Mouse (Mus musculus) heart, postnatal 10 days (tissue): ENCODE measurements around the gene Gprc5c. TPM values are rescaled to one million over a fixed set of nuclear protein-coding genes. Genes with fewer than 3 reads are reported as not detected.

Source experiments
- DNase-seq, 2 experiments: peaks; one replicate each; pipeline ENCODE4 v3.0.0; 2021
- intact Hi-C: fragments of 180-260 bp; cut with DNase I; formaldehyde crosslinking; loops from one replicate; pipeline ENCODE4 v1.15.1; 2025
- total RNA-seq, 2 experiments: library from RNA; stranded (reverse); gene quantifications; 2 replicates each; pipeline ENCODE4 v1.2.3; 2021

The Gprc5c gene
- total RNA-seq, 2 experiments from 2014 or later: 12.9 to 18.1 TPM

DNA sequence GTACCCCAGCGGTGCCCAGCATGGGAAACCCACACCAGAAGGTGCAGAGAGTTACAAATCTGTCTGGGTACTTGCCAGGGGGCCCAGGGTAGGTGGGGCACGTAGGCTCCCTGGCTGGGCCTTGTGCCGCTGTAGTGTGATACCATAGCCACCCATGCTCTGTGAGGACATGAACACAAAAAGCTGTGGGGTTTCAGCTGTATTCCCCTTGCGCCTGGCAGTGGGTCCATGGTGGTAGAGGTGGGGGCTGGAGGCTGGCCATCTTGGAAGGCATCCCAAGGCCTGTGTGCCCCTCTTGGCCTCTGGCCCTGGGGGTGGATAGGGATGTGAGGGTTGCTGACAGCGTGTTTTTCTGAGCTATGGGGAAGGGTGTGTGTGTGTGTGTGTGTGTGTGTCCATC lies 15.0 kb downstream of the Gprc5c start:
- DNase-seq: no peak
- intact Hi-C loops: no loop called here

DNA sequence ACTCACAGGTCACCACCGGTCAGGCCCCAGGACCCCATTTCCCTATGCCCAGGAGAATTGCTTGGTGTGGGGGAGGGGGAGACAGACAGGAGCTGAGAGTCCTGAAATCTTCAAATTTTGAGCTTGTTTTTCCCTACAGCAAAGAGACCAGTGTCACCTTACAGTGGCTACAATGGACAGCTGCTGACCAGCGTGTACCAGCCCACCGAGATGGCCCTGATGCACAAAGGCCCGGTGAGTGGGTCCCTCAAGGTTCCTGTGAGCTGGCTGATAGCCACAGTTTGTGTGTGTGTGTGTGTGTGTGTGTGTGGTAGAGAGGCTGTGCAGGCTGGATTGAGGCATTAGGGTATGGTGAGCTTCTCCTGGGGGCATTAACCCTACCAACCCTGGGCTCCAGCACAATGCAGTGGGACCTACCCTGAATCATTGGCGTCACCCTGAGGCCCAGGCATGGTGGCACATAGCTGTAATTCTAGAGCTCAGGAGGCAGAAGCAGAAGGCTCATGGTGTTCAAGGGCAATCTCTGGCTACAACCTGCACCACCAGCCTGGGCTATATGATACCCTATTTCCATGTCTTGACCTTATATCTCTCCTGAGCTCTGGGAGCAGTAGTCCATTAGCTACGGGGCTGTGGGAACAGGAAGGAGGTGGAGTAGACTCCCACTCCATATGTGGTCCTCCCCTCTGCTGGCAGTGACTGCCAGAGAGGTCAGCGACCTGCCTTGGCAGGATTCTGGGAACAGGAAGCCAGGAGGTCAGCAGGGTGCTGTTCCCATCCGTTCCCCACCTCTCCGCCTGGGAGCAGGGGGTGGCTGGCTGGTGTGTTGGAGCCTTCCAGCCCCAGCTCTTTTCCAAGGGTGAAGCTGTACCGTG lies 15.8 kb downstream of the Gprc5c start:
- DNase-seq: peak; percentile 64 to 74
- intact Hi-C loops: no loop called here

DNA sequence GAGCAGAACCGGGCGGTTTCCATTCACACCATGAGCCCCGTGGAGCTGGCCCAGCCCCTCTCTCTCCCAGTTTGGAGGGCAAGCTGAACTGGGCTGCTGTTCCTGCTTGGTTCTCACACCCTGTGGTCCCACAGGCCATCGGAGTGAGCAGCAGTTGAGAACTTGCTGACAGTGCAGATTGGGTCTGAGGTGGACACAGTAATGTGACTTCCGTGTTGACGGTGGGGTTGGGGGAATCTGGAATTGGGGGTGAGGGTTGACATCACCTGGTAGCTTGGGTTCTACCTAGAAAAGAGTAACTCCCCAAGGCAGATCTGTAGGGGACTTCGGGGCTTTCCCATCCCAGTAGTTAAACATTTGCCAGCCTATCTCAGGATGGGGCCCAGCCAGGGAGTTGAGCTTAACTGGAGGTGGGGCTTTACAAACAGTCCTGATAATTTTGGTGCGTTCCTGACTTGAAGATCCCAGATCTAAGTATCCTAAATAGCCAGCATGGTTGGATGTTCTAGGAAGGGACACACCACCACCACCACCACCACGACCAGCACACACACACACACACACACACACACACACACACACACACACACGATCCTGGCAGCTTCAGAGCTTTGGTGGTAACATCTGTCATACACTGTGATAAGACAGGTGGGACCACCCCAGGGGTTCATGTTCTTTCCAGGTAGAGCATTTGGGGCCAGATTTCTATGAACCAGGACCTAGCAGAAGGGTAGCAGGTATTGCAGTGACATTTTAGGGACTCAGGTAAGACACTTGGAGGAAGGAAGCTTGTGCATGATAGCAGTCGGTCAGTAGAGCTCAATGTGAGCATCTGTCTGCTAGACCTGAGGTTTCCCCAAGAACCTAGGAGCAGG lies 16.6 kb downstream of the Gprc5c start:
- intact Hi-C loops: no loop called here
- DNase-seq: no peak

DNA sequence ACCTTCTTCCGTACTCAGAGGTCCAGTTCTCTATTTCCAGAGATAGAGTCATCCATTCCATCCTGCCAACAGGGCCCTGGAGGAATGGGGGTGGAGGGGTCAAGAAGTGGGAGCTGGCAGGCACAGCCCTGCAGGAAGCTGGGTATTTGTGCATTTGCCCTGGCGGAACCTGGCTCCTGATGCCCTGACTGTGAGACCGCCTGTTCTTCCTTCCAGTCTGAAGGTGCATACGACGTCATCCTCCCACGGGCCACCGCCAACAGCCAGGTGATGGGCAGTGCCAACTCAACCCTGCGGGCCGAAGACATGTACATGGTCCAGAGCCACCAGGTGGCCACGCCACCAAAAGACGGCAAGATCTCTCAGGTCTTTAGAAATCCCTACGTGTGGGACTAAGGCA lies 17.3 kb downstream of the Gprc5c start:
- DNase-seq: no peak
- intact Hi-C loops: no loop called here

DNA sequence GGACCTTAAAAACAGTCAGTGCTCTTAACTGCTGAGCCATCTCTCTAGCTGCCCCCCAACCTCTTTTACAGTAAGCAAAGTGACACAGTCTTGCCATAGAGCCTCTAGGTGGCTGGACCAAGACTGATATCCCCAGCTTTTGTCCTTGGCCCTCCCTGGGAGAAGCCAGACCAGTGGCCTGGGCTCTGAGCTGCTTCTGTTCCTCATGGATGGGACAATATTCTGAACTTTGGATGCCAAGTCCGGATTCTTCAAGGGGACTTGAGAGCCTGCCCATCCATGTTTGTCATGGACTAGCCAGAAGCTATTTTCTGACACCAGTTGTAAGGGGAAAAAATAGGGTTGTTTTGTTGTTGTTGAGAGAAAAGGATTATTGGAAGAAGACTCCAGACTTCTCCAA lies 18.8 kb downstream of the Gprc5c start:
- no peak for DNase-seq
- intact Hi-C loops: no loop called here

DNA sequence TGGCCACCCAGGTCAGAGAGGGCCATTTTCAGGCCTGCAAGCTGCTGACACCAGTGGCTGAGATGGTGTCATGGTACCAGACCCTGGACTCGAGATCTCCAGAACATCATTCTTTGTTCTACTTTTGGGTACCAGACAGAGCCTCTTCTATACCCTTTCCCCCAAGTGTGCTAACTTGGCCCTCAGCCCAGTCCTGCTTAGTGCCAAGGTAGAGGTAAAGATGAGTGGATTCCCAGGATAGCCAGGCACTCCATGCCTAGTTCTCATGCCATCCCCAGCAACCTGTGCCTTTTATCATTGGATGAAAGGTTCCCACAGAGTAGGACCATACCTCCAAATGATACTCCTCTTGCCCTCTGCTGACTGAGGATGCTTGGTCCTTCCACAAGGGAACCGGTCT lies 20.6 kb downstream of the Gprc5c start:
- no peak for DNase-seq
- intact Hi-C loops: no loop called here

DNA sequence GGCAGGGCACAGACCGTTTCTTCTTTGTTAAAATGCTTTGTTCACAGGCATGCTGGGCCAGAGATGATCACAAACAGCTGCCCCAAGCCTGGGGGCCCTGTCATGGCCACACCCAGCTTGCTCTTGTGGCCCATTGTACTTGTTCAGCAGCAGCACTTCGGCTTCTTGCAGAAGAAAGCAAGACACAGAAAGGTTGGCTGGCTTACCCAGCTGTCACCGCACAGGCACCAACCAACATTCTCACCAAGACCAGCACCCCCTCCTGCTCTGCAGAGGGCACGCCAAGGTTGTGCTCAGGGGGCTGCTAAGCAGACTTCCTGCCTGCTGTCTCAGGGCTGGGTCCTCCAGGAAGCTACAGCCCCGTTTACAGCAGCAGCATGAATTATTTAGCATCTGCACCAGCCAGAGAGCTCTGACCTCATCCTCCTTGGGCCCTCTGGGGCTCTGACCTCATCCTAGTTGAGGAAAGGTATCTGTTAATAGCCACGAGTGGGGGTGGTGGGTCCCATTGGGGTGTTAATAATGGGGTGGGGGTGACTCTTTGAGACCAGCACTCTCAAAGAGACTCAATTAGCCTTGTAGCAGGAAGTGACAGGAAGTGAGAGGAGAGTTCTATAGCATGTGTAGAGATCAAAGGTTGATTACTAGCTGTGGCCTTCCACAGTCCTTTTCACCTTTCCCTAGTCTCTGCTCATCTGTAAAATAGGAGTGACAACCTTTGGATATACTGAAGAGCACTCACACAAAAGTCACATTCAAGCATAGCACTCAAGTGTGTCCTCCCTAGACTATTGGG lies 22.3 kb downstream of the Gprc5c start:
- intact Hi-C loops: no loop called here
- DNase-seq: no peak

DNA sequence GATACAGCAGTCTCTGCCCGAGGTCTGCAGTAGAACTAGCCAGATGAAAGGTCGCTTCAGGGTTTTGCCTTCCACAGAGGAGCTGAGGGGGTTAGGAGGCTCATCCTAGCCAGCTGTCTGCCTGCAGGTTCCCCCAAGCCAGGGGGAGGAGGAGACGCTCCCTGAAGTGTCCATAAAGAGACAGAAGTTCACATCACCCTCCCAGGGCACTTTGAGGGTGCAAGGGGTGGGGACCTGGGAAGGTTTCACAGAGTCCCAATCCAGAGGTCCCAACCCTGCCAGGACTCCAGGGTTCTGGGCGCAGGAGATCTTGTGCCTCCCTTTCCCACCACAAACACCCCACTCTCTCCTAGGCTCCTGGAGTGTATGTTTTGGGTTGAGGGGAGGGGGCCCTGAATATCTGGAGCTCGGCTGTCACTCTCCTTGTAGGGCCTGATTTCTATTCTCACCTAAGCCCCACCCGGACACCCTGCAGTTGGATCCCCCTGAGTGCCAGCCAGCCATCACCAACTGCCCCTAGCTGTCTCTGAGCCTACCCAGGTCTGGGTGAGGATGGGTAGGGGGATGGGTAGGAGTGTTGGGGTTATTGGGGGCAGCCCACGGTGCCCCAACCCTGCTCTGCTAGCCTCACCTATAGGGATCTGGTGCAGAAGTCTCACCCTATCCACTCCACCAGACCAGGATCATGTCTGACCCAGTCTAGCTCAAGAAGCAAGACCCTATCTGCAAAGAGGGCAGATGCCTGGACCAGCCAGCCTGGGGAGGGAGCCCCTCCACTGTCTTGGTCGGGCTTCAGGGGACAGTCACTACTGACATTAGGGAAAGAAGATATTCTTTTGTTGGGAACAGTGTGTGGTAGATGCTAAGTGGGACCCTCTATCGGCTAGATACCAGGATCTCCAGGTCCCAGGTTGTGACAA lies 23.5 kb downstream of the Gprc5c start:
- intact Hi-C loops: no loop called here
- no peak for DNase-seq

DNA sequence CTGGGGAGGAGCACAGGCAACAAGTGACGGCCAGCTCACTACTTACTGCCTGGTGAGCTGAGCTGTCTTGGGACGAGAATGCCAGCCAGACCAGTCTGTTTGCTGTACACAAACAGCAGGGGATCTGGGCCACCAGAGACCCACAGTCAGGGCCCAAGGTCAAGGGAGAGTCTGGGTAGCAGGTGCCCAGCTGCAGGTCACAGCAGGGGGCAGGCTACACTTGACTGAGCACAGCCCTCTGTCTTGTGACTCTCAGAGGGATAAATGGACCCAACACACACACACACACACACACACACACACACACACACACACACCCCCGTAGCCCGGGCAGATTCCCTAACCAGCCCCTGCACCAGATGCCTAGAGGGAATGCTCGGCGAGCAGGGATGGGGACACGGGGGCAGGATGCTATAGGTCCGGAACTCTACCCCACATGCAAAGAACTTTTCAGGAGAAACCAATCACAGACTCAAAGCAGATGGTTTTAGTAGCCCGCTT lies 24.4 kb downstream of the Gprc5c start:
- no peak for DNase-seq
- intact Hi-C loops: no loop called here

DNA sequence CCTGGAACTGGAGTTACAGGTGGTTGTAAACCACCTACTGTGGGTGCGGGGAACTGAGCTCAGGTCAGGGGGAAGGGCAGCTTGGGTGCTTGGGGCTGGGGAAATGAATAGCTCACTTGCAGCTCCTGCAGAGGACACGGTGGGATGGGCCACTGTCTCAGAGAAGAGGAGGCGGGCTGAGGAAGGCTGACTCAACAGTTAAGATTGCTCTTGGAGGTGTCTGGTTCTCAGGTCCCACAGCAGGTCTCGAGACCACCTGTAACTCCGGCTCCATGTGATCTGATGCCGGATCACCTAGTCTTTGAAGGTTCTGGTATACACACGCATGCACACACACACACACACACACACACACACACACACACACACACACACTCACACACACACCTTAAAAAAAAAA lies 25.2 kb downstream of the Gprc5c start:
- intact Hi-C loops: no loop called here
- no peak for DNase-seq

DNA sequence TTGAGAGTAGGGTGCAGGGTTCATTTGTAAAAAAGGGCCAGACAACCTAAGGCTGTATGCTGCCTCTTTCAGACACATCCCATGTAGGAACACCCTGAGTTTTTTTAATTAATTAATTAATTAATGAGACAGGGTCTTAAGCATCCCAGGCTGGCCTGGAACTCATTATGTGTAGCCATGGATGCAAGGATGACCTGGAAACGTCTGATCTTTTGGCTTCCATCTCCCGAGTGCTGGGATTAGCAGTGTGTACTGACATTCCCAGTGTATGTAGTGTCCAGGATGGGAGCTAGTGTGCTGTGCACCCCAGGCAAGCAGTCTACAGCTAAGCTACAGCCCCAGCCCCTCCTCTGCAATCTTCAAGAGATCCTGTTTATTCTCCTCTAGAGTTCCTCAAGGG lies 25.7 kb downstream of the Gprc5c start:
- intact Hi-C loops: loop anchor here (1.0 kb wide), 1 partner anchor 64 kb away; no protein-coding TSS in a partner anchor
- DNase-seq: no peak

DNA sequence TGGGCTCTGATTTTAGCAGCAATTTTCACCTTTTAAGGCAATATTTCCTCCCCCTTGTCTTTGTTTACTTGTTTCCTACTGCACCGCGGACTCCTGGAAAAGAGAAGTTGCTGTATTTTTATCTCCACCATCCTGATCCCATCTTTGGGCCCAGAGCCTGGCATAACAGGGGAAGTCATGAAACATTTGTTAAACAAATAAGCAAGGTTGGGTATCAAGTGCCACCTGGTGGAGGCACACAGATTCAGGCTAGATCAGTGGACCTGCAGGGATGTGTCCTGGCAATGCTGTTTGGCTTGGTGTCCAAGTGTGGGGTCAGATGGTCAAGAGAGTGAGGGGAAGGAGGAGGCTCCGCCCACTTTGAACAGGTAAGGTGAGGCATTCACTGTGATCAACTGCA lies 26.2 kb downstream of the Gprc5c start:
- DNase-seq: peak; percentile 71 to 73
- intact Hi-C loops: loop anchor here (1.0 kb wide), 1 partner anchor 65 kb away; no protein-coding TSS in a partner anchor

DNA sequence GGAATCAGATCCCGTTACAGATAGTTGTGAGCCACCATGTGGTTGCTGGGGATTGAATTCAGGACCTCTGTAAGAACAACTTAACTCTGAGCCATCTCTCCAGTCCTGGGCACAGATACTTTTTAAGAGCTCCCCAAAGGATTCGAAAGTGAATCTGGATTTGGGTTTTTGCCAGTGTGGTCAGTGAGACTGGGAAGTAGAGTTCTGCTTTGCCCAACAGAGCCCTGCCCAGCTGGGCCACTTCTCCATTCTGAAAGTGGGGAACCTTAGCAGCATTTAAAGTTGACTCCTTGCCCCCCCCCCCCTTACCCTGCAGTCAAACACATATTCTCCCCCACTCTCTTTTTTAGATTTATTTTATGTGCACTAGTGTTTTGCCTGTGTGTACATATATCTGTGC lies 28.7 kb downstream of the Gprc5c start:
- no peak for DNase-seq
- intact Hi-C loops: loop anchor here (1.0 kb wide), 1 partner anchor 33 kb away; no protein-coding TSS in a partner anchor

DNA sequence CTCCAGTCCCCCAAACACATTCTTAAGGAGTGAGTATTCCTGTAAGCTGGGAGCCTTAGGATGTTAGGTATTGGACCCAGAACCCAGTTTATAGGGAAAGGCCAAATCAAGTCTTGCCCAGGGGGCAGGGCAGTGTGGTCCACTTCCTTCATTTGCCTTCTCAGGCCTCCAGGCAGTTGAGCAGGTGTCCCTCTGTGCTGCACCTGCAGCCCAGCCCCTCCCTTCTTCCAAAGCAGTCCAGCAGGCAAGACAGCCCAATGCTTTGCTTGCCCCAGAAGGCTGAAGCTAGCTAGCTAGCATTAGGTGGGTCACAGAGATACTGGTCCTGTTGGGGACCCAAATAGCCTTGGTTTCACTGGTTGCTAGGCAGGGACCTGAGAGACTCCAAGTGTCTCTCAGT lies 29.2 kb downstream of the Gprc5c start:
- intact Hi-C loops: loop anchor here (1.0 kb wide), 1 partner anchor 32 kb away; no protein-coding TSS in a partner anchor
- no peak for DNase-seq

DNA sequence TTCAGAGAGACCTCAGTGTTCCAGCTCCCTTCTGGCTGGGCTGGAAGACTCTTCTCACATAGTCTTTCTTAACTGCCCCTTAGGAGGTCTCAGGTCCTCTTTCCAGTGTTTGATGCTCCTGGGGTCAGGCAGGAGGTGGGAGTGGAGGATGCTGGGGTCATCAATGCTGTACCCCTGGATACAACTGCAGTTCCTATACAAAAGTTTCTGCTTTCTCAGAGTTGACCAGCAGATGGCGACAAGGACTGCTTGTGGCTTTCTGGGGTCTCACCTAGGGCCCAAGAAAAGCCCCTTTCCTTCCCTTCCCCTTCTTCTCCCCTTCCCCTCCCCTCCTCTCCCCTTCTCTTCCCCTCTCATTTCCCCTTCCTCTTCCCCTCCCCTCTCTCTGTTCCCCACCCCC lies 29.6 kb downstream of the Gprc5c start:
- DNase-seq: peak; percentile 45 to 74
- intact Hi-C loops: loop anchor here (1.0 kb wide), 1 partner anchor 32 kb away; no protein-coding TSS in a partner anchor

DNA sequence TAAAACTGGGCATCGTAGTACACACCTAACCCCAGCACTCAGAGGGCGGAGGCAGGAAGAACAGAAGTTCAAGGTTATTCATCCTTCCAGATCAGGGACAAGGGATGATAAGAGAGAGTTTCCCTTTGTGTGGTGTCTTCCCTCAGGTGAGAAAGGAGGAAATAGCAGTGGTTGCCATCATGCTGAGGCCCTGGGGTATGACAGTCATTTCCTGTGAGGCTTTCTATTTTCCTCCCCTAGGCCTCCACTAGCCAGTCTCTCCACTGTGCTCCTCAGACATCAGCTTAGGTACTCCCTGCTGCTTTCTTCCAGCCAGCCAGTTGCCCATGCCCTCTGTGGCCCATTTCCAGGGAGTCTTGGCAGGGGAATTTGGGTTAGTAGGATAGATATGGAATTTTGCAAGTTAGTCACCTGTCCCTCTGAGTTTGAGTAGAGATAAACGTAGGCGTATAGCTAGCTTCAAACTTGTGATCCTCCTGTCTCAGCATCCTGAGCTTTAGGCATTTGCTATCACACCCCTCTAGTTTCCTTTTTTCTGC lies 32.4 kb downstream of the Gprc5c start:
- DNase-seq: no peak
- intact Hi-C loops: no loop called here

DNA sequence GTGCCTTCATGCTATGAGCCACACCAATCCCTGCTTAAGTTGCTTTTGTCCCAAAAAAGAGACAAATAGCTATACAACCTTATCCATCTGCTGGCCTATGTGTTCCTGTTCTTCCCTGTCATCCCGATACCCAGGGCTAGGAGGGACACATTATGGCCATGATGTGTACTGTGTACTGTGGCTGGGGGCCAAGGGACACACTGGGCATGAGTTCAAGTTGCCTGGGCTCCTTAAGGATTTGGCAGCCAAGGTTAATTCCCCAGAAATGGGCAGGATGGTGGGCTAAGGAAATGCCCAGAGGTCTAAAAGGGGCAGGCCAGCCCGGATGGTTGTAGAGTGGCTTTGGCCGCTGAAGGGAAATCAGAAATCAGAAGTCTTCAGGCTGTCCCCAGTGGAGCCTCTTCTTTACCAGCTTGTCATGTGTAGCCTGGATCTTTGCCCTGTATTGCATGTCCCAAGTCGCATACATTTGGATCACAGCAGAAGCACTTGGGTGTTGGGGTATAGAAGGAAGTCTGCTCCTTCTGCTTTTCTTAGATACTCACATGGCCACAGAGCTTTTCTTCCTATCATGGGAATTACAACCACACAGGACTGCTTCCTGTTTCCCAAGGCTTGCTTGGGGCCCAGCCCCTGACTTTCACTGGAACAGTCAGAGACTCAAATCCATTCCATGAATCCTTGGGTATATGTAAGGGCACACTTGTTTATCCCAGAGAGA lies 33.6 kb downstream of the Gprc5c start:
- DNase-seq: no peak
- intact Hi-C loops: no loop called here

DNA sequence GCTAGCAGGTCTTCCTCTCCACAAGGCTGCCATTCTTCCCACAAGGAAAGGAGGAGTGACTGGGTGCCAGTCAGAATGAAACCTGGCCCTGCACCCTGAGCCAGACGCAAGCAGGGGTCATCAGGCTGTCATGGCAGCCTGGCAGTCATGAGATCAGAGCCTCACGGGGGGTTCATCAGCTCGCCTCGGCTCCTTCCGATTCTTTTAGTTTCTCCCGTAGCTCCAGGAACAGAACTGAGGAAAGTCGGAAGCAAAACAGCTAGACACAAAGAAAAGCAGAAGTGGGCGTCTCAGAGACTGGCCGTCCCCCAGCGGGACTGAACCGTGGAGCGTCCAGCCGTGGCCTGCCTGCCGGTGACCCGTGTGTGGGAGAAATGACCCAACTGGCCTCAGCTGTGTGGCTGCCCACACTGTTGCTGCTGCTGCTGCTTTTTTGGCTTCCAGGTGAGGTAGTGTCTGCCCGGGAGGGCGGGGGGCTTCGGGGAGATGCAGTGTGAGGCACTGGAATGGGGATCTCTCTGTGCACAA lies 39.1 kb downstream of the Gprc5c start, which contains the start of gene Cd300a:
TSS of gene Cd300a (plus strand) at position 51 of the 528 bp plus-strand sequence.
- intact Hi-C loops: no loop called here

More for the DNA sequence above, 39.1 kb downstream of the Gprc5c start, which contains the start of gene Cd300a:
- DNase-seq: no peak
